Mouse (Mus musculus) forebrain, embryonic 10.5 days (tissue): ENCODE measurements around the gene Olfr52. TPM values are rescaled to one million over a fixed set of nuclear protein-coding genes. Genes with fewer than 3 reads are reported as not detected.

Experiments
- polyA plus RNA-seq: library from polyadenylated mRNA; unstranded; fragments of >200 nt; fragmentation: Nextera tagmentation; extraction: Ambion mirVana; gene quantifications from 2 replicates; pipeline ENCODE4 v1.2.1, GENCODE M21; 2016

Gene Olfr52
- polyA plus RNA-seq, 1 experiment from 2014 or later: not detected

Other genes with a start within 250 kb of the Olfr52 start
- gene Olfr1028, start 235.2 kb downstream of the Olfr52 start, polyA plus RNA-seq: not detected in 2 replicates
- gene Olfr1029, start 211.8 kb downstream of the Olfr52 start, polyA plus RNA-seq: not detected in 2 replicates
- not detected in 2 replicates for gene Olfr1030, start 206.4 kb downstream of the Olfr52 start, polyA plus RNA-seq
- not detected in 2 replicates for gene Olfr1031, start 195.4 kb downstream of the Olfr52 start, polyA plus RNA-seq
- not detected in 2 replicates for gene Olfr1032, start 180.1 kb downstream of the Olfr52 start, polyA plus RNA-seq
- not detected in 2 replicates for gene Olfr1033, start 165.1 kb downstream of the Olfr52 start, polyA plus RNA-seq
- not detected in 2 replicates for gene Olfr1034, start 139.8 kb downstream of the Olfr52 start, polyA plus RNA-seq
- not detected in 2 replicates for gene Olfr1036, start 111.7 kb downstream of the Olfr52 start, polyA plus RNA-seq
- gene Olfr1037, start 98.3 kb downstream of the Olfr52 start, polyA plus RNA-seq: not detected in 2 replicates
- gene Olfr1039, start 49.8 kb downstream of the Olfr52 start, polyA plus RNA-seq: not detected in 2 replicates
- gene Olfr1040, start 39.0 kb downstream of the Olfr52 start, polyA plus RNA-seq: not detected in 2 replicates
- gene Olfr1042, start 23.8 kb downstream of the Olfr52 start, polyA plus RNA-seq: not detected in 2 replicates
- not detected in 2 replicates for gene Olfr1043, start 18.2 kb downstream of the Olfr52 start, polyA plus RNA-seq
- not detected in 2 replicates for gene Olfr1044, start 7.9 kb downstream of the Olfr52 start, polyA plus RNA-seq
- not detected in 2 replicates for gene Olfr1045, start 17.3 kb upstream of the Olfr52 start, polyA plus RNA-seq
- not detected in 2 replicates for gene Olfr1046, start 33.6 kb upstream of the Olfr52 start, polyA plus RNA-seq
- not detected in 2 replicates for gene Olfr1047, start 45.7 kb upstream of the Olfr52 start, polyA plus RNA-seq
- gene Olfr1048, start 54.6 kb upstream of the Olfr52 start, polyA plus RNA-seq: not detected in 2 replicates
- not detected in 2 replicates for gene Olfr1049, start 72.6 kb upstream of the Olfr52 start, polyA plus RNA-seq
- not detected in 2 replicates for gene Olfr1051, start 93.4 kb upstream of the Olfr52 start, polyA plus RNA-seq
- gene Olfr1052, start 106.8 kb upstream of the Olfr52 start, polyA plus RNA-seq: not detected in 2 replicates
- gene Olfr1053, start 129.6 kb upstream of the Olfr52 start, polyA plus RNA-seq: not detected in 2 replicates
- not detected in 2 replicates for gene Olfr1054, start 149.8 kb upstream of the Olfr52 start, polyA plus RNA-seq
- not detected in 2 replicates for gene Olfr1055, start 164.6 kb upstream of the Olfr52 start, polyA plus RNA-seq
- not detected in 2 replicates for gene Olfr1056, start 176.8 kb upstream of the Olfr52 start, polyA plus RNA-seq
- gene Olfr1057, start 192.7 kb upstream of the Olfr52 start, polyA plus RNA-seq: not detected in 2 replicates
- gene Olfr1058, start 202.9 kb upstream of the Olfr52 start, polyA plus RNA-seq: not detected in 2 replicates
- not detected in 2 replicates for gene Olfr1061, start 228.4 kb upstream of the Olfr52 start, polyA plus RNA-seq
- not detected in 2 replicates for gene Olfr1062, start 241.1 kb upstream of the Olfr52 start, polyA plus RNA-seq